Mouse (Mus musculus) lung, postnatal 10 days (tissue): ENCODE data around the gene Them7.

ENCODE experiments used
- DNase-seq: peaks from one replicate; pipeline ENCODE4 v3.0.0; 2021

Gene Them7

GRCm38 (mm10) chr2:105380757-105381319 lies 156.7 kb downstream of the Them7 start:
- no peak for DNase-seq

DNA sequence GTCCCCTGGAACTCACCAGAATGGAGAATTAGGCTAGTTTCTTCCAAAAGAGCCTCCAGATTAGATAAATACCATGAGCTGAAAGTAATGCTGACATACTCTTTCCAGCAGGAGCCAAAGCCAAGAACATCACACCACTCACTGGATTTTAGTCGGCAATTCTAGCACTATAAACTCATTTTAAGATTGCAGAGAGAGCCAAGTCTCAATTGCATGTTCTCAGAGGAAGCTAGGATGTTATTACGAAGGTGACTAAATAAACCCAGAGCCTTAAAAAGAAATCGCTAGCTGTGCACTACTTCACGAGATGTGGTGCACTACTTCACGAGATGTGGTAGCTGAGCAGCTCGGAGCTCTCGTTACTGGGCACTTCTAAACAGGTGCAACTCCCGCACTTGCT lies 158.9 kb downstream of the Them7 start:
- no peak for DNase-seq

DNA sequence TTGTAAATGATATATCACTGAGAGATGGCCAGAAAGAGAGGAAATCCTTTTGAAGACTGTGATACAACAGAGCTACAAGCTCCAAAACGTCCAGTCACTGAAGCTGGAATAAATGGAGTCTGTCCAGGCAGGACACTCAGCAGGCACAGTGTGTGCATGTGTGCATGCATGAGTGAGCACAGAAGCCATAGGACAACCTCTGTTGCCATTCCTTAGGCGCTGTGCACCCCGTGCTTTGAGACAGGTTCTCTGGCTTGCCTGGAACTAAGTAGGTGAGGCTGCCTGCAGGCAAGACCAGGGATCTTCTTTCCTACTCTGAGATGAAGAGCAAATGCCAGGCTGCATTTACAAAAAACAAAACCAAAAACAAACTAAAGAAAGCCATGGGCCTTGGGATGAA lies 160.9 kb downstream of the Them7 start:
- no peak for DNase-seq

DNA sequence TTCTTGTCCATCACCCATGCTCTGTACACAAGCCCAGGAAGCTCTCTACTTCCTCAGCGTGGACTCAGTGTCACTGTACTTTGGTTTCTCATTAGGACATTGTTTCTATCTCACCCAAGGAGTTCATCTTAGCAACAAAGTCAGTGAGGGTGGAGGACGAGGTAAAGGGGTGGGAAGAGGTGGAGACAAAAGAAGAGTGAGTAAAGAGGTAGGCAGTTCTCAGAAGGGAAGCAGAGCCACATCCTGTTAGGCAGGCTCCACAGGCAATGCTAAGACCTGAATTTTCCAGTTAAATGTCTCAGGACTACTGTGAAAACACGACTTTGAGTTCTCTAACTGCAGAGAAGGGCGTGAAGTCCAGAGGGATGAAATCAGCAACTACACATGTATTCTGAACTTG lies 162.3 kb downstream of the Them7 start:
- DNase-seq = no peak

DNA sequence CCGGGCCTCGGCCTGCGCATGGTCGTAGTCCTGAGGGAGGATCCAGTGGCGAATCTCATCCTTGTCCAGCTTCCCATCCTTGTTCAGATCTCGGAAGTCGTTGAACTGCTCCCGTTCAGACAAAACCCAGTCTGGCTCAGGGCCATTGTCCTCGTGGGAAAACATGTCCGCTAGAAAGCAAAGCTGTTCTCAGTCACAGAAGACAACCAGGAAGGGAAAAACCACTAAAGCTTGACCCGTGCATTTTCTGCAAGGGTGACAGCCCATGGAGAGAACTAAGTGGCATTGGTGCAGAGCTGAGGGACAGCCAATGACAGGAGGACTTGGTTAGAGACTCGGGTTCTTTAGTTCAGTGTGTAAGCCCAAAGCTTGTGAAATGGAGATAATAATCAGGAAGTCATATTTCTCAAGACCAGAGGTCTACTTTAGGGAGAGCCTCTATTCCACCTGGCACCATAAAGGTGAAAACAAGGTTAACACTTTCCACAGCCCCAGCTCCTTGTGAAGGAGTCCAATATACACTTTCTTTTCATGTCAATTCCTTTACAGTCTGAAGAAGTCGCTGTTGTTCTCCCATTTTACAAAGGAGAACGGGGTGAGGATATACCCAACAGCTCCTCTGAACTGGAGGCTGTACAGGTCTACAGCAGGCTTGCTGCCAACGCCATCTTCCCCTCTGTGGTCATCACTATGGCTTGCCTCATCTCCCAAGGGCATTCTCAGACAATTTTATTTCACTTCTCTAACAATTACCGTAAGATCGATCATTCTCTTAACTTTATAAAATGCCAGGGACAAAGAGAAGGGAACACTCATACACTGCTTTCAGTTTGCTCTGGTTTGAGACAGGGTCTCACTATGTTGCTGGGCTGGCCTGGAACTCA lies 165.1 kb downstream of the Them7 start:
- no peak for DNase-seq

- no peak for DNase-seq
Measured at GRCm38 (mm10) chr2:105390653-105391413, 166.7 kb downstream of the Them7 start.

DNA sequence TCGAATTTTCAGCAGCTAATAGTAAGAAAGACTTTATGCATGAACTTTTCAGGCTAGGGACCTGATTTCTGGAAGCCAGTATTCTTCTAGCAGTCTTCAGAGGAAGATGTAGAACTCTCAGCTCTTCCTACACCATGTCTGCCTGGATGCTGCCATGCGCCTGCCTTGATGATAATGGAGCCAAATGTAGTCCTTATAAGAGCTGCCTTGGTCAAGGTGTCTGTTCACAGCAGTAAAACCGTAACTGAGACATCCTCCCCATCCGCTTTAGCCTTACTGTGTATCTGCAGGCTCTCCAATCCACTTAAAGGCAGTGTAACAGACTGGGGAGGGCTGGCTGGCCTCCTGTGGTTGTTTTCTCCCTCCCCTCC lies 167.3 kb downstream of the Them7 start:
- DNase-seq = no peak

- DNase-seq = no peak
Measured at GRCm38 (mm10) chr2:105392514-105392913, 168.4 kb downstream of the Them7 start.

DNA sequence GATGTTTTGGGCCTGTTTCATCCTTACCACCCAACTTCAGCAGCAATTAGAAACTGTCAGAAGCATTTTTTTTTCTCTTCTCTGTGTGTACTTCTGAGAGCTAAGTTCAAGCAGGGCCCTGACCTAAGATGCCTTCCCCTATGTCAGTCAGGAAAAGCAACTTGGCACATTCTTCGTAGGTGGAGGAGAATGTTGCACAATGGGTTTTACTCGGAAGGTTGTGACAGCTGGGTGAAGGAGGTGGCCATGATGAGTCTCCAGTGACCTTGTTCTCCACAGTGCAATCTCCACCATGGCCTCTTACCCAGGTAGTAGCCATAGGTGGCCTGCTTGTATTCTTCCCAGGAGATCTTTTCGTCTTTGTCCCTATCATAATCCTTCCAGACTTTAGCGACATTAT lies 170.3 kb downstream of the Them7 start:
- DNase-seq = no peak

DNA sequence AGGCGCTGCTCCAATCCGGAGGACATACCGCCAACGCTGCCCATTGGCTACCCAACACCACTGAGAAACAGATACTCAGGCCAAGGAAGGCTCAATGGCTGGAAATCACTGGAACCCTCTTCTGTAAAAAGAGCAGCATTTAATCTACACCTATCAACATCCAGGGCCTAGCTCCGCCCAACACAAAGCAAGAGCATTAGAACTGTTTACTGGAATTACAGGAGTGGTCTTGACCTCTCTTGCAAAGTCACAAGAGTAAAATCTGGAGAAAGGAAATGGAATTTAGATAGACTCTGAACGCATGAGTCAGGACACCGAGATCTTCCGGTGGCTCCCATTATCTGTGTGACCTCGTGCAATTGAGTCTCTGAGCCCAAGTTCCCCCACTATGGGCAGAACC lies 171.9 kb downstream of the Them7 start:
- DNase-seq = no peak

- DNase-seq = no peak
Measured at GRCm38 (mm10) chr2:105397446-105398211, 173.5 kb downstream of the Them7 start.

DNA sequence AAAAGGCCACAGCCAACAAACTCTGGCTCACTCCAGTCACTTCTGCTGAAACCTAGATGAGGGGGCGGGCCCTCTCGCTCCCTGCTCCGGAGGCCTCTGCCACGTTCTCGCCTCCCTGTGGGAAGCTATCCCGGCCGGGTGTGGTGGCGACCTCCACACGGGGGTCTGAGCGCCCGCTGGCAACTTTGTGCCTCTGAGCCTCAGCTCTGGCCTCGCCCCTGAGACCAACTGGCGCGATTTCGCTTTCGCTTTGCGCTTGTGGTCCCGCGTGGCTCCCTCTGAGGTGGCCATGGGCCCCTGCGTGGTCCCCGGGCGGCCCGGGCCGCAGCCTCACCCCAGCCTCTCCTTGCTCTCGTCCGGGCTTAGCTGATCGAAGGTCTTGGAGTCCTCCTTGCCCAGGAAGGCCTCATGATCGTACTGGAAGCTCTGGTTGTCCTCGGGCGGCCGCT lies 174.5 kb downstream of the Them7 start:
- peak; percentile 68 for DNase-seq

DNA sequence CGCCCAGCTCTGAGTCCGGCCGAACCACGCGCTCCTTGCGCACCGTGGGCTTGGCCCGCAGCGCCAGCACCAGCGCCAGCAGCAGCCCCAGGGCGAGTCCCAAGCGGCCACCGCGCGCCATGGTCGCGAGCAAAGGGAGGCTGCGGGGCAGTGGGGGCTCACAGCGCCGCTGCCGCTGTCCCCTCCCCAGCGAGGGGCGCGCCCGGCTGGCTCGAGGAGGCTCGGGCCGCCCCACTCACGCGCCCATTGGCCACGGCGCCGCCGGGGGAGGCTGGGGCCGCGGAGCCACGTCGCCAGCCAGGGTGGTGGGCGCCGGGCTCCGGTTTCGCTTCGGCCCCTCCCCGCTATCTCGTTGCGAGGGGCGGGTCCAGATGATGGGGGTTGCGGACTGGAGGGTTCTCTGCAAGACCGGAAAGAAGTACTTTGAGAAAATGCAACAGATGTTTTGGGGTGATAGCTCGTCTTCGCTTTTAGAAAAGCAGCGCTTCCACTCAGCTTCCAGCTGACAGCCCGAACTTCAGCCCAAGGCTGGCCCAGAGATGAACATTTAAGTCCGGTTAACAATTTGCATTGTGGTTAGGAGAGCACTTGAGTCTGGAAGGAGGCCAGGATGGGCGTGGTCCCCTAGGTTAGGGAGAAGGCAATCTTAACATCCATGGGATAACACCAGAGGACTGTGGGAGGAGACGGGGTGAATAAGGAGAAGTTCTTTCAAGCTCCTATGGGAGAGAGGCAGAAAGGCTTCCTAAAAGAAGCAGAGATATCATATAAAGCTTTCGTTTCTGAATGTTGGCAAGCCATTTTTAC lies 175.2 kb downstream of the Them7 start, which contains the start of gene Rcn1:
Gene Rcn1 (minus strand): TSS at position 235 of the 807 bp plus-strand sequence.
- peak; percentile 94 for DNase-seq

GRCm38 (mm10) chr2:105400558-105400957 lies 176.4 kb downstream of the Them7 start:
- DNase-seq = no peak

DNA sequence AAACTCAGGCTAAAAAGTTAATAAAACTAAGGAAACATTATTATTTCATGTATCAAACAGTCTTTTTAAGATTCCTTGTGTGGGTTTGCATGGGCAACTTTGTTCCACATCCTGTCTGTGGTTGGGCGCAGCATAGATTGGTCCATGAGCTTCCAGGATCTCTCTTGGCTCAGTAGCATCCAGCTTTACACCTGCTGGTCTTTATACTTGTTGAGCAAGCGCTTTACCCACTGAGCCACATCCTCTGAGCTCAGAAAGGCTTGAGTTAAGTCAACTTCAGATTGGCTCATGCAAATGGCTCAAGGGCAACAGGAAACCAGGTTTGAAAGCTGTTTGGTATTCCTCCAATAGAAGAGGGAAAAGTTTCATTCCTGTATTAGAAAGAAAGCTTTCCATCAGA lies 178.1 kb downstream of the Them7 start:
- no peak for DNase-seq

DNA sequence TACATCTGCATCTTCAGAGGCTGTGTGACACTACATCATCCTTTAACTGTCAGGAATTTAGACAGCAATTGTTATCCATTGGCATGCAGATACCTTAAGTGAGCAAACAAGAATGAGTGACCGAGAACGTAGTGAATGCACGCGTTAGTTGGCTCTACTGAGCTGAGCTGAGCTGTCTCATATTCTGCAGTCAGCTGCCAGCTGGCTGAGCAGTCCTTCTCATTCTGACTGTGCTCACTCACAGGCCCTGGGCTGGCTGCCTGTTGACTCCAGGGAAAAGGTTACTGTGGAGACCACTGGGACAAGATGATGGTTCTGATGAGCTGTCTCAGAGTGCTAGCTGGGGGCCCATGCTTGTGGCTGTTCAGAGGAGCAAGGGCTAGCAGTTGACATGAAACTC lies 184.4 kb downstream of the Them7 start:
- peak; percentile 64 for DNase-seq

- no peak for DNase-seq
Measured at GRCm38 (mm10) chr2:105409253-105409652, 185.1 kb downstream of the Them7 start.

- DNase-seq = no peak
Measured at GRCm38 (mm10) chr2:105414309-105414708, 190.2 kb downstream of the Them7 start.

DNA sequence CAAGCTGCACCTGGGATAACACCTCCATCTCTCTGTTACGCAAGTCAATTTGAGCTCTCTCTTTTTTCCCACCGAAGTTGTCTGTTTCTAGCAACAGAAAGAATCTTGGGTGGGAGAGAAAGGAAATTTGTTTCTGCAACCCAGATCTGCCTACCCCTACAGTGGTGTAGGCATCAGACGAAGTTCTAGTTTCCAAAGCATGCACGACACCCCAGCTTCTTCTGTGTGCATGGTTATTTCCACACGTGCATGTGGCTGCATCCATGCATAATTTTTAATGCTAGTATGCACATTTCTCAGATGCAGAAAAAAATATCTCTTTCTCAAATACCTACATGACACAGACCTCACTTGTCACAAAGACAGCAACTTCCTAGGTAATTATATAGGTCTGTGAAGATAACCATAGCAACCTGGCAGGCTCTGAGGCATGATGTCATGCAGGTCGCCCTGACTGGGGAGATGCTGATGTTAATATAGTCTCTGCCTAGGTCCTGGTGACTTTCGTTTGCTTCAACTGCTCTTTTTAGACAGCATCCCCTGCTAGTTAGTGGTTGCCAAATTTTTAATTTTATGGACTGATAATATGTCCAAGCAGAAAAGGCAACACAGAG lies 192.0 kb downstream of the Them7 start:
- DNase-seq = no peak

DNA sequence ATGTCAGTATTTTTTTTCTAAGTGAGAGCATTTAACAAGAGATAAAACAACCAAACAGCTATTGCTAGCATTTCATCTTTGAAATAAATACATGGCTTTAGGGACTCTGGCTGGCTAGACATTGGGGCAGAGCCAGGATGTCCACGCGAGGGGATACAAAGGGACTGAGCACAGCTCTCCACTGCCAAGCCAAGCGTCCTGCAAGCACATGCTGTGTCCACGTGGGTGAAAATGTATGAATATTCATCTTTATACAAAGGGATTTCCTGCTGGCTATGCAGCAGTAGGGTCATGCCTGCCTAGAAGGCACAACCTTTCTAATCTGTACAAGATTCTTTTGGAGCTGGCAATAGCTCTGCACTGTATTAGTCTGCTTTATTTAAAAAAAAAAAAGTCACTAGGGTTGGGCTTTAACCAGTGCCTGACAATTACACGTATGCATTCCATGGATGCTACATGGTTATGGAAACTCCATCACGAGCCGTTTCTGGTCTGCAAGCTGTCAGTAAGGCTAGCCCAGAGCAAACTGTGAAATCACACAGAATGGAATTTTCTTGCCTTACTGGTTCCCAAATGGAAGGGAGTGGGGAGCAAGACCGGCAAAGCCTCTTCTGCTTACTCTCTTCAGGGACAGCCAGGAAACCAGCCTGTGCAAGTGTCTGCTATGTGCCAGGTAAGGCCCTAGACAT lies 192.7 kb downstream of the Them7 start:
- DNase-seq = peak; percentile 11

GRCm38 (mm10) chr2:105417663-105418062 lies 193.5 kb downstream of the Them7 start:
- DNase-seq = no peak
